Mouse (Mus musculus) heart, adult 2 months (tissue): ENCODE measurements around the gene Ccdc141.

Experiments
- CTCF ChIP-seq: fragments of 200-600 bp; IDR thresholded peaks from 2 replicates; pipeline ENCODE4 v1.8.1; 2022; ENCODE audit warnings: antibody characterized with exemption, mild to moderate bottlenecking, moderate library complexity
- EP300 ChIP-seq: fragments of 200-500 bp; IDR thresholded peaks from 2 replicates; pipeline ENCODE4 v1.6.1; 2011; ENCODE audit warnings: low read depth, low read length, control low read depth; ENCODE audit not compliant: insufficient read depth
- POLR2A ChIP-seq: fragments of 200-500 bp; IDR thresholded peaks from 2 replicates; pipeline ENCODE4 v1.6.1; 2011; ENCODE audit warnings: mild to moderate bottlenecking, low read depth, low read length, control low read depth; ENCODE audit not compliant: insufficient read depth

DNA sequence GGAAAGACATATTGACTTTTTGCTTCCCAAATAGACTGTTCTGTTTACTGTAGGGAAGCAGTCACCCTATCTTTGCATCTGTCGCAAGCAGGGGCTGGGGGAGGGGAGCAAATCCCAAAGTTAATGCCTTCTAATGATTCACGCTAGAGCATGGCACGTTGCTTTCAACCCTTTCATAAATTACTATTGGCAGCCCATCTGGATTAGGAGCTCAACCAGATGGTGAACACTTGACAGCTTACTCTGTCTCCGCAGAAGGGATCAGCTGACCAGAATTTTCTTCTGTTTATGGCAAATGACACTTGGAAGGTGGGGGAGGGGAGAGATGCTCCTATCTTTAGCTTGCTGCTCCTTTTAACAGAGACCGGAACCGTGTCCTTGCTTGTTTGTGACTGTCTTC, 105.1 kb downstream of the Ccdc141 start:
- TF ChIP-seq CTCF, result no peak
- TF ChIP-seq POLR2A, result no peak
- TF ChIP-seq EP300, result no peak
